Mouse (Mus musculus) midbrain, embryonic 11.5 days (tissue): ENCODE data around the gene Trim2. TPM values are rescaled to one million over a fixed set of nuclear protein-coding genes. Genes with fewer than 3 reads are reported as not detected.
A peak's percentile ranks its signal among the peaks of the same experiment; 100 is the strongest.

Experiments used
- ATAC-seq: fragments of 200-750 bp; cut with Nextera tagmentation; 2 replicates; pipeline ENCODE4 v1.8.0; 2017; ENCODE audit warnings: moderate TSS enrichment, moderate library complexity; ENCODE audit not compliant: low FRiP score
- DNase-seq: peaks from one replicate; pipeline ENCODE4 v3.0.0; 2015; ENCODE audit warnings: low spot score; ENCODE audit errors: missing footprints
- H3K27ac ChIP-seq: fragments of 300-500 bp; sonication (generic); 2 replicates; pipeline ENCODE4 v1.5.1; 2014; ENCODE audit warnings: low read depth, low read length
- H3K27me3 ChIP-seq: fragments of 300-500 bp; sonication (generic); 2 replicates; pipeline ENCODE4 v1.6.1; 2014; ENCODE audit warnings: mild to moderate bottlenecking, low read length, moderate library complexity, mixed read lengths; ENCODE audit not compliant: control insufficient read depth, insufficient read depth
- H3K36me3 ChIP-seq: fragments of 300-500 bp; sonication (generic); 2 replicates; pipeline ENCODE4 v1.6.1; 2014; ENCODE audit warnings: mild to moderate bottlenecking, low read length, moderate library complexity, mixed read lengths; ENCODE audit not compliant: control insufficient read depth, insufficient read depth
- H3K4me1 ChIP-seq: fragments of 300-500 bp; sonication (generic); 2 replicates; pipeline ENCODE4 v1.6.1; 2014; ENCODE audit warnings: low read length; ENCODE audit not compliant: control insufficient read depth, insufficient read depth
- H3K4me2 ChIP-seq: fragments of 300-500 bp; sonication (generic); 2 replicates; pipeline ENCODE4 v1.6.1; 2014; ENCODE audit warnings: mild to moderate bottlenecking, moderate library complexity
- H3K4me3 ChIP-seq: fragments of 300-500 bp; sonication (generic); 2 replicates; pipeline ENCODE4 v1.5.1; 2014; ENCODE audit warnings: low read depth, low read length
- H3K9ac ChIP-seq: fragments of 300-500 bp; sonication (generic); 2 replicates; pipeline ENCODE4 v1.6.1; 2014; ENCODE audit warnings: low read length
- H3K9me3 ChIP-seq: fragments of 300-500 bp; sonication (generic); 2 replicates; pipeline ENCODE4 v1.6.1; 2016; ENCODE audit warnings: low read length; ENCODE audit not compliant: control insufficient read depth
- WGBS: fragments of 180-500 bp; shearing (Covaris S2); extraction: QIAGEN DNeasy Blood & Tissue Kit; methylation state at CpG from one replicate; pipeline ENCODE4 v1.1.7; 2014; 5-methylcytosine and 5-hydroxymethylcytosine counted together
- polyA plus RNA-seq: library from polyadenylated mRNA; unstranded; fragments of >200 nt; fragmentation: Nextera tagmentation; extraction: Ambion mirVana; gene quantifications from 2 replicates; pipeline ENCODE4 v1.2.1, GENCODE M21; 2014

Trim2 gene
- polyA plus RNA-seq, 1 experiment from 2014 or later = 128 TPM

- peaks cover 4% of the 10 kb centered on the region; the same call in 1 of the 2 replicates for H3K4me1 ChIP-seq
- H3K27me3 ChIP-seq = no peaks in the 10 kb centered on the region
- 46% methylated on average over 7 of the region's 7 CpGs for WGBS
- peak; percentile 92 for DNase-seq
- H3K27ac ChIP-seq = no peak overlapping the region
- no peaks in the 10 kb centered on the region for H3K9me3 ChIP-seq
- H3K4me3 ChIP-seq = no peak overlapping the region
- H3K36me3 ChIP-seq = peaks cover 6% of the 10 kb centered on the region
- H3K9ac ChIP-seq = no peak overlapping the region
- H3K4me2 ChIP-seq = no peak overlapping the region
- ATAC-seq = peak; percentile 68
Measured at GRCm38 (mm10) chr3:84175337-84176315, 131.1 kb downstream of the Trim2 start.

GRCm38 (mm10) chr3:84173581-84174154 lies 133.0 kb downstream of the Trim2 start, which contains the start of gene Gm6525:
TSS of gene Gm6525 (plus strand) at chr3:84174104.
- Histone ChIP-seq H3K9ac (no peak within 1 kb of the TSS), H3K27me3 (no peaks in the 10 kb centered on the region), H3K4me2 (no peak within 1 kb of the TSS), H3K27ac (no peak within 1 kb of the TSS), H3K4me3 (no peak within 1 kb of the TSS), H3K9me3 (no peaks in the 10 kb centered on the region), H3K4me1 (peaks cover 4% of the 10 kb centered on the region; the same call in 1 of the 2 replicates), H3K36me3 (peaks cover 6% of the 10 kb centered on the region)
- ATAC-seq (no peak), DNase-seq (no peak)
- 83% methylated on average over 11 of the region's 11 CpGs for WGBS

GRCm38 (mm10) chr3:84172406-84172805 lies 134.3 kb downstream of the Trim2 start:
- H3K9me3 ChIP-seq = no peaks in the 10 kb centered on the region
- H3K27me3 ChIP-seq = no peaks in the 10 kb centered on the region
- H3K36me3 ChIP-seq = peaks cover 7% of the 10 kb centered on the region
- no peak overlapping the region for H3K4me3 ChIP-seq
- no peak overlapping the region for H3K27ac ChIP-seq
- 58% methylated on average over 11 of the region's 11 CpGs for WGBS
- ATAC-seq = no peak
- H3K4me1 ChIP-seq = peaks cover 4% of the 10 kb centered on the region; the same call in 1 of the 2 replicates
- H3K4me2 ChIP-seq = no peak overlapping the region
- no peak for DNase-seq
- H3K9ac ChIP-seq = no peak overlapping the region

GRCm38 (mm10) chr3:84169393-84170005 lies 137.2 kb downstream of the Trim2 start:
- ATAC-seq = no peak
- H3K36me3 ChIP-seq = peaks cover 22% of the 10 kb centered on the region

GRCm38 (mm10) chr3:84168943-84169342 lies 137.7 kb downstream of the Trim2 start:
- Histone ChIP-seq H3K27ac (no peak overlapping the region), H3K36me3 (peaks cover 26% of the 10 kb centered on the region), H3K27me3 (no peaks in the 10 kb centered on the region), H3K4me3 (no peak overlapping the region), H3K9me3 (no peaks in the 10 kb centered on the region), H3K4me1 (no peaks in the 10 kb centered on the region), H3K9ac (no peak overlapping the region), H3K4me2 (no peak overlapping the region)
- no peak for ATAC-seq
- no peak for DNase-seq
- 95% methylated on average over 6 of the region's 6 CpGs for WGBS

More at GRCm38 (mm10) chr3:84169393-84170005, 137.2 kb downstream of the Trim2 start:
- Histone ChIP-seq H3K4me3 (no peak overlapping the region), H3K4me1 (no peaks in the 10 kb centered on the region), H3K27me3 (no peaks in the 10 kb centered on the region), H3K9ac (no peak overlapping the region), H3K4me2 (no peak overlapping the region), H3K27ac (no peak overlapping the region), H3K9me3 (no peaks in the 10 kb centered on the region)
- no peak for DNase-seq
- 75% methylated on average over 8 of the region's 8 CpGs for WGBS

- Histone ChIP-seq H3K4me2 (no peak overlapping the region), H3K4me1 (no peaks in the 10 kb centered on the region), H3K27ac (no peak overlapping the region), H3K9ac (no peak overlapping the region), H3K9me3 (no peaks in the 10 kb centered on the region), H3K4me3 (no peak overlapping the region), H3K27me3 (no peaks in the 10 kb centered on the region), H3K36me3 (peaks cover 25% of the 10 kb centered on the region)
- DNase-seq (no peak), ATAC-seq (no peak)
- WGBS = 96% methylated on average over 5 of the region's 5 CpGs
Measured at GRCm38 (mm10) chr3:84166073-84166472, 140.6 kb downstream of the Trim2 start.

- WGBS = 92% methylated on average over 3 of the region's 3 CpGs
- no peak for ATAC-seq
- Histone ChIP-seq H3K4me2 (no peak overlapping the region), H3K4me1 (no peaks in the 10 kb centered on the region), H3K9me3 (no peaks in the 10 kb centered on the region), H3K4me3 (no peak overlapping the region), H3K27me3 (no peaks in the 10 kb centered on the region), H3K9ac (no peak overlapping the region), H3K27ac (no peak overlapping the region), H3K36me3 (peaks cover 25% of the 10 kb centered on the region)
- no peak for DNase-seq
Measured at GRCm38 (mm10) chr3:84165391-84165790, 141.3 kb downstream of the Trim2 start.

- DNase-seq (peak; percentile 88), ATAC-seq (no peak)
- Histone ChIP-seq H3K4me2 (no peak overlapping the region), H3K27ac (no peak overlapping the region), H3K27me3 (no peaks in the 10 kb centered on the region), H3K9ac (no peak overlapping the region), H3K36me3 (0 out of 2 replicates have a peak, but pooled peaks cover 2% of the 10 kb centered on the region), H3K4me3 (no peak overlapping the region), H3K4me1 (no peaks in the 10 kb centered on the region), H3K9me3 (no peaks in the 10 kb centered on the region)
- WGBS = 89% methylated on average over 4 of the region's 4 CpGs
Measured at GRCm38 (mm10) chr3:84157559-84158350, 148.9 kb downstream of the Trim2 start.
